Mouse (Mus musculus): ENCODE measurements around the gene Tln2. TPM values are rescaled to one million over a fixed set of nuclear protein-coding genes. Genes with fewer than 3 reads are reported as not detected.
"Not testable (repeated sequence)": the region's sequence is repeated elsewhere in the genome, so short reads cannot be mapped to it uniquely, and the experiment has no call there.

Gene Tln2
- polyA plus RNA-seq, 1 experiment from 2014 or later, result 22.6 TPM

DNA sequence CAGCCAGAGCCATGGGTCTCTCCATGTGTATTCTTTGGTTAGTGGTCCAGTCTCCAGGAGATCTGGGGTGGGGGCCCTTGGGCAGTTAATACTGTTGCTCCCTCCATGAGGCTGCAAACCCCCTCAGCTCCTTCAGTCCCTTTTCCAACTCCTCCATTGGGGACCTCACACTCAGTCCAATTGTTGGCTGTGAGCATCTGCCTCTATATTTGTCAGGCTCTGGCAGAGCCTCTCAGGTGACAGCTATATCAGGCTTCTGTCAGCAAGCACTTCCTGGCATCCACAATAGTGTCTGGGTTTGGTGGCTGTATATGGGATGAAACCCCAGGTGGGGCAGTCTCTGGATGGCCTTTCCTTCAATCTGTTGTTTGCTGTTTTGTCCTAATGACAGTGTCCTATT is 279.2 kb downstream of the Tln2 start:
- not testable (repeated sequence) for H3K27me3 ChIP-seq (ENCODE audit: control insufficient read depth, insufficient read depth, low read length); ATAC-seq (ENCODE audit: low FRiP score); H3K36me3 ChIP-seq (ENCODE audit: control insufficient read depth, insufficient read depth, low read length); H3K27ac ChIP-seq (ENCODE audit: low read depth, low read length); H3K4me1 ChIP-seq (replicated peaks; ENCODE audit: control insufficient read depth, insufficient read depth, low read length); H3K4me3 ChIP-seq (ENCODE audit: low read depth, low read length); DNase-seq (ENCODE audit: low spot score); H3K4me2 ChIP-seq (replicated peaks; ENCODE audit: low read depth, low read length); H3K9ac ChIP-seq (ENCODE audit: low read depth, low read length); H3K9me3 ChIP-seq (ENCODE audit: control insufficient read depth, low read length)

DNA sequence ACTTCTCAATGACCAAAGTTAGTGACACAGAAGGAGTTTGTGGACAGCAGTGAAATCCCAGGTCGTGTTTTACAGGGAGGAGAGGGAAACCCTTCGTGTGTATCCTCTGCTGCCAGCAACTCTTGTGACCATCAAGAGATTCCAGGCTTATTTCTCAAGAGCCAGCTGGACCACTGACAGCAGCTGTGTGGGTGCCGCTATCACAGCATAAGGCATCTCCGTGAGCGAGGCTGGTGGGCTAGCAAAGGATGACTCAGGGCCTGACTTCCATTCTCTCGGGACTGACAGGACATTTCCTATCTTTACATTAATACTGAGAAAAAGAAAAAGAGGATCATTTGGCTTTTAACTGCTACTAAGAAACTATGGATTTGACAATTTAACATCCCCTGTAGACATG is 283.1 kb downstream of the Tln2 start:
- Histone ChIP-seq H3K9ac (ENCODE audit: low read depth, low read length) (no peak overlapping the region), H3K4me1 (replicated peaks; ENCODE audit: control insufficient read depth, insufficient read depth, low read length) (no peaks in the 10 kb centered on the region), H3K4me2 (replicated peaks; ENCODE audit: low read depth, low read length) (no peak overlapping the region), H3K27ac (ENCODE audit: low read depth, low read length) (no peak overlapping the region), H3K27me3 (ENCODE audit: control insufficient read depth, insufficient read depth, low read length) (no peaks in the 10 kb centered on the region), H3K36me3 (ENCODE audit: control insufficient read depth, insufficient read depth, low read length) (no peaks in the 10 kb centered on the region), H3K9me3 (ENCODE audit: control insufficient read depth, low read length) (no peaks in the 10 kb centered on the region), H3K4me3 (ENCODE audit: low read depth, low read length) (no peak overlapping the region)
- DNase-seq (ENCODE audit: low spot score) (no peak), ATAC-seq (ENCODE audit: low FRiP score) (no peak)
- 93% methylated on average over 6 of the region's 6 CpGs for WGBS

DNA sequence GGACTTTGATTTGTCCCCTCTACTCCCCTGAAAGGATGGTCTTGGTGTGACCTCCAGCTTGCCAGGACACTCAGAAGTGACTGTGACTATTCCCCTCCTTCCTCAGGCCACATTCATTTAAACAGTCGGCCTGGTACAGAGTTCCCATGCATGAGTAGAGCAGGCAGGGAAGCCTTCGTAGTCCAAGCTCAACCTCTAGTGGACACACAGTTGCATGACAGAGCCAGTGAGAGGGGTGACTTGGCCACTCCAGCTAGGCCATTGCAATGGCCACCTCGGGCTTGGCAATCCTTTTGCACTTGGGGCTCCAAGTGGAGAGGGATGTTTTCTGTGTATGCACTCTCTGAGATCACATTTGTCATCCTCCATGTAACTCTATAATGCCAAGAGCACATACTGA is 285.2 kb downstream of the Tln2 start:
- no peak overlapping the region for H3K27ac ChIP-seq (ENCODE audit: low read depth, low read length)
- H3K36me3 ChIP-seq (ENCODE audit: control insufficient read depth, insufficient read depth, low read length), result no peaks in the 10 kb centered on the region
- no peaks in the 10 kb centered on the region for H3K4me1 ChIP-seq (replicated peaks; ENCODE audit: control insufficient read depth, insufficient read depth, low read length)
- no peak for ATAC-seq (ENCODE audit: low FRiP score)
- H3K9ac ChIP-seq (ENCODE audit: low read depth, low read length), result no peak overlapping the region
- no peaks in the 10 kb centered on the region for H3K27me3 ChIP-seq (ENCODE audit: control insufficient read depth, insufficient read depth, low read length)
- 49% methylated on average over 3 of the region's 3 CpGs for WGBS
- peak; percentile 15 for DNase-seq (ENCODE audit: low spot score)
- H3K4me3 ChIP-seq (ENCODE audit: low read depth, low read length), result no peak overlapping the region
- H3K4me2 ChIP-seq (replicated peaks; ENCODE audit: low read depth, low read length), result no peak overlapping the region
- H3K9me3 ChIP-seq (ENCODE audit: control insufficient read depth, low read length), result no peaks in the 10 kb centered on the region

DNA sequence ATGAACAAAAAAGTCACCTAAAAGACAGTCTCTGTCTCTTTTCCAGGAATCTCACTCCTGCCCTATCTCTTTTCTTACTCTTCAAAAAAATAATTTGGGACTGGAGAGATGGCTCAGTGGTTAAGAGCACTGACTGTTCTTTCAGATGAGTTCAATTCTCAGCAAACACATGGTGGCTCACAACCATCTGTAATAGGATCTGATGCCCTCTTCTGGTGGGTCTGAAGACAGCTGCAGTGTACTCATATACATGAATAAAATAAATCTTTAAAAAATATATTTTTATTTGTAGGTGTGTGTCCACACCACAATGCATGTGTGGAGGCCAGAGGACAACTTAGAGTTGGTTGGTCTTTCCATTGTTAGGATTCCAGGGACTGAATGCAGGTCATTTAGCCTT is 286.1 kb downstream of the Tln2 start:
- ATAC-seq (ENCODE audit: low FRiP score), result no peak
- Histone ChIP-seq H3K4me2 (replicated peaks; ENCODE audit: low read depth, low read length) (no peak overlapping the region), H3K27ac (ENCODE audit: low read depth, low read length) (no peak overlapping the region), H3K27me3 (ENCODE audit: control insufficient read depth, insufficient read depth, low read length) (no peaks in the 10 kb centered on the region), H3K36me3 (ENCODE audit: control insufficient read depth, insufficient read depth, low read length) (no peaks in the 10 kb centered on the region), H3K4me3 (ENCODE audit: low read depth, low read length) (no peak overlapping the region), H3K9me3 (ENCODE audit: control insufficient read depth, low read length) (no peaks in the 10 kb centered on the region), H3K9ac (ENCODE audit: low read depth, low read length) (no peak overlapping the region), H3K4me1 (replicated peaks; ENCODE audit: control insufficient read depth, insufficient read depth, low read length) (no peaks in the 10 kb centered on the region)
- DNase-seq (ENCODE audit: low spot score), result no peak

DNA sequence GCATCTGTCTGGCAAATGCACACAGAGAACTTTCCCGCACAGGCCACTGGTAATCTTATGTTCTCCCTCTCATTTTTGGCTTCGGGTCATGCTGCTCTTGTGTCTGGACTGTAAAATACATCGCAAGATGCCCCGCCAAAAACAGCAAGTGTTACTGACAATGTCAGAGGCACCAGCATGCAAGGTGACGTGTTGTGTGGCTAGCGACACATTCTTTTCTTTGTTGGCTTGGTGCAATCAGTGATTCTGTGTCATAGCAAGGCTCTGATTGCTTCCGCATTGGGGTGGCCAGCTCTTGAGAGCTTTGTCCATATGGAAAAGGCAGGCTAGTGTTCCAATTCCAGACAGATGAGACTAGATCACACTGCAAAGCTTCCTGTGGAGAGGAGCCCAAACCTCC is 288.8 kb downstream of the Tln2 start:
- WGBS, result 77% methylated on average over 7 of the region's 7 CpGs
- Histone ChIP-seq H3K27me3 (ENCODE audit: control insufficient read depth, insufficient read depth, low read length) (no peaks in the 10 kb centered on the region), H3K4me2 (replicated peaks; ENCODE audit: low read depth, low read length) (no peak overlapping the region), H3K9me3 (ENCODE audit: control insufficient read depth, low read length) (no peaks in the 10 kb centered on the region), H3K9ac (ENCODE audit: low read depth, low read length) (no peak overlapping the region), H3K27ac (ENCODE audit: low read depth, low read length) (no peak overlapping the region), H3K36me3 (ENCODE audit: control insufficient read depth, insufficient read depth, low read length) (no peaks in the 10 kb centered on the region), H3K4me1 (replicated peaks; ENCODE audit: control insufficient read depth, insufficient read depth, low read length) (no peaks in the 10 kb centered on the region), H3K4me3 (ENCODE audit: low read depth, low read length) (no peak overlapping the region)
- DNase-seq (ENCODE audit: low spot score) (no peak), ATAC-seq (ENCODE audit: low FRiP score) (no peak)

DNA sequence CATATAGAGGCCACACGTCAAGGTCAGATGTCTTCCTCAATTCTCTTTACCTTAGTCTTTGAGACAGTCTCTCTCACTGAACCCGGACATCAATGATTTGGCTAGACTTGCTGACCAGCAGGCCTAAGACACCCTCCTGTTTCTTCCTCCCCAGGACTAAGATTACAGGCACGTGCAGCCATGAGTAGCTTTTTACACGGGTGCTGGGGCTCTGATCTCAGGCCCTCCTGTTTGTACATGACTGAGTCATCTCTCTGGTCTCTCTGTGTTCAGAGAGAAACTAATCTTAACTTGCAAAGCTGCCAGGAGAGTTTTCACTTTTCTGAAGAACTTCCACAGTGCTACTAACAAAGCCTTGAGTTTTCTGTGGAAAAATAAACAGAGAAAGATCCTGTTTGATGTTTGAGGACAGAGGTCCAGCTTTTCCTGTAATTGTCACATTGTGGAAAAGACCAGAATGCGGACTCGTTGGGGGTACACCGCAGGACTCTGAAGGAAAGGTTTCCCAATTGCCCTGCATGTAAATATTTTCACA is 289.4 kb downstream of the Tln2 start:
- no peak overlapping the region for H3K4me3 ChIP-seq (ENCODE audit: low read depth, low read length)
- H3K4me2 ChIP-seq (replicated peaks; ENCODE audit: low read depth, low read length), result no peak overlapping the region
- H3K9ac ChIP-seq (ENCODE audit: low read depth, low read length), result no peak overlapping the region
- no peak for DNase-seq (ENCODE audit: low spot score)
- 80% methylated on average over 7 of the region's 7 CpGs for WGBS
- H3K27ac ChIP-seq (ENCODE audit: low read depth, low read length), result 0 out of 2 replicates have a peak overlapping the region, but pooled peaks have one; percentile 24
- no peaks in the 10 kb centered on the region for H3K9me3 ChIP-seq (ENCODE audit: control insufficient read depth, low read length)
- no peaks in the 10 kb centered on the region for H3K36me3 ChIP-seq (ENCODE audit: control insufficient read depth, insufficient read depth, low read length)
- no peaks in the 10 kb centered on the region for H3K4me1 ChIP-seq (replicated peaks; ENCODE audit: control insufficient read depth, insufficient read depth, low read length)
- no peaks in the 10 kb centered on the region for H3K27me3 ChIP-seq (ENCODE audit: control insufficient read depth, insufficient read depth, low read length)
- no peak for ATAC-seq (ENCODE audit: low FRiP score)

DNA sequence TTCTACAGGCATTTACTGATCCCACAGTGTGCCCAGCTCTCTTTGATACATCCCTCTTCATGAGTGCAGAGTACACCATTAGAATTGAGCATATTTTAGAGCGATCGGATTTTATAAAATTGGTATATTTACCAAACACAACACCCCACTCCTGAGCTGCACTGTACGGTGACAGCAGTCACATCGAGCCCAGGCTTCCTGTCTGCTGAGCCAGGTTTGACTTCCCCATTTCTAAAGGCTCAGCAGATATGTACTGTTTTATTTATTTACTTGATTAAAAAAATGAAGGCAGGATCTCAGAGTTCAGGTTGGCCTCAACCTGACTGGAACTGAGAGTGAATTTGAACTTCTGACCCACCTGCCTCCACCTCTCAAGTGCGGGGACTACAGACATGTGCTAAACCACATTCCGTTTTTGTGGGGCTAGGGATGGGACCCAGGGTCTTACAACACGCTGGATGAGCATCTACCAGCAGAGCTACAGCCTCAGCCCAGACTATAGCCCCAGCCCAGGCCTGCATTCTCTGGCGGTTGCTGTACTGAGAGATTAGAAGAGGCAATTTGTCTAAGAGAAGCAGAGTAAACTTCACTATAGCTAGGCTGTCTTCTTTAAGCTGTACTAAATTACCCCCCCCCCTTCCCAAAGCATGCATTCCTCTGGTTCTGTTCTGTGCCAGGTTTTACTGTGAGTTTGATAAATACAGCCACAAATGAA is 292.1 kb downstream of the Tln2 start:
- no peaks in the 10 kb centered on the region for H3K27me3 ChIP-seq (ENCODE audit: control insufficient read depth, insufficient read depth, low read length)
- no peak overlapping the region for H3K4me2 ChIP-seq (replicated peaks; ENCODE audit: low read depth, low read length)
- no peak overlapping the region for H3K4me3 ChIP-seq (ENCODE audit: low read depth, low read length)
- no peaks in the 10 kb centered on the region for H3K9me3 ChIP-seq (ENCODE audit: control insufficient read depth, low read length)
- ATAC-seq (ENCODE audit: low FRiP score), result no peak
- no peak for DNase-seq (ENCODE audit: low spot score)
- 94% methylated on average over 8 of the region's 8 CpGs for WGBS
- no peak overlapping the region for H3K27ac ChIP-seq (ENCODE audit: low read depth, low read length)
- no peak overlapping the region for H3K9ac ChIP-seq (ENCODE audit: low read depth, low read length)
- H3K4me1 ChIP-seq (replicated peaks; ENCODE audit: control insufficient read depth, insufficient read depth, low read length), result no peaks in the 10 kb centered on the region
- H3K36me3 ChIP-seq (ENCODE audit: control insufficient read depth, insufficient read depth, low read length), result no peaks in the 10 kb centered on the region

DNA sequence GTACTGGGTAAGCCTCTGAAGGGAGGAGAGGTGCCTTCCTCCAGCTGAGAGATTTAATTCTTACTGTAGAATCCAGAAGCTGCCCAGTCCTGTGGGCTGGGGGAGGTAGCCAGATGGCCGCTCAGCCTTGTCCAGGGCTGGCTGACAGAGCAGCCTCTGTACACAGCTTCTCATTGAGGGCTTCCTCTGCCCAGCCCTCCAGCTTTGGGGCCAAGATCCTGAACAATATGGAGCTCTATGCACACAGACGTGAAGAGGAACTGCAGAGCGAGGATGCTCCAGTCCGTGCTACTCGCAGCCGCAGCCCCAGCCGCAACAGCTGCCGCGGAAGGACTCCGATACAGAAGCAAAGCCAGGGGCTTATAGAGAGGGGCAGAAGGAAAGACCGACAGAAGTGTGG is 294.0 kb downstream of the Tln2 start:
- Histone ChIP-seq H3K36me3 (ENCODE audit: control insufficient read depth, insufficient read depth, low read length) (no peaks in the 10 kb centered on the region), H3K4me3 (ENCODE audit: low read depth, low read length) (no peak overlapping the region), H3K27ac (ENCODE audit: low read depth, low read length) (no peak overlapping the region), H3K9me3 (ENCODE audit: control insufficient read depth, low read length) (no peaks in the 10 kb centered on the region), H3K9ac (ENCODE audit: low read depth, low read length) (no peak overlapping the region), H3K4me2 (replicated peaks; ENCODE audit: low read depth, low read length) (no peak overlapping the region), H3K4me1 (replicated peaks; ENCODE audit: control insufficient read depth, insufficient read depth, low read length) (no peaks in the 10 kb centered on the region), H3K27me3 (ENCODE audit: control insufficient read depth, insufficient read depth, low read length) (no peaks in the 10 kb centered on the region)
- DNase-seq (ENCODE audit: low spot score) (no peak), ATAC-seq (ENCODE audit: low FRiP score) (no peak)
- WGBS, result 83% methylated on average over 11 of the region's 11 CpGs

DNA sequence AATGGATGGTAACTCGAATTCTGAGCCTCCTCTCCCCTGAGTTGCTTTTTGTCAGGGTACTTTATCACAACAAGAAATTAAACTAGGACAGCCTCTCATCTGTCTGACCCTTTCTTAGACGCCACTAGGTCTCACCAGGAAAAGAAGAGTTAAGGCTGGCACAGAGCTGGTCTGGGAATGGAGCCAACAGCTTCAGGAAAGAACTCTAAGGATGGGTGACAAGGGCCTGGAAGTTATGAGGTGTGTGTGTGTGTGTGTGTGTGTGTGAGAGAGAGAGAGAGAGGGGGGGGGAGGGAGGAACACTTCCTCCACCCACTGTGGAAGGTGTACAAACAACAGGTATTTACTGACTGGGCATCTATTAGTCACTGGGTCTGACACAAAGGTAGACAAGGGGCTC is 294.6 kb downstream of the Tln2 start:
- Histone ChIP-seq H3K4me3 (ENCODE audit: low read depth, low read length) (no peak overlapping the region), H3K9ac (ENCODE audit: low read depth, low read length) (no peak overlapping the region), H3K4me2 (replicated peaks; ENCODE audit: low read depth, low read length) (no peak overlapping the region), H3K36me3 (ENCODE audit: control insufficient read depth, insufficient read depth, low read length) (no peaks in the 10 kb centered on the region), H3K4me1 (replicated peaks; ENCODE audit: control insufficient read depth, insufficient read depth, low read length) (no peaks in the 10 kb centered on the region), H3K9me3 (ENCODE audit: control insufficient read depth, low read length) (no peaks in the 10 kb centered on the region), H3K27me3 (ENCODE audit: control insufficient read depth, insufficient read depth, low read length) (no peaks in the 10 kb centered on the region), H3K27ac (ENCODE audit: low read depth, low read length) (no peak overlapping the region)
- ATAC-seq (ENCODE audit: low FRiP score), result no peak
- no peak for DNase-seq (ENCODE audit: low spot score)
- WGBS, result 89% methylated on average over 2 of the region's 2 CpGs
